Mouse (Mus musculus) hematopoietic multipotent progenitor cell, adult 10-12 weeks (in vitro differentiated cells): ENCODE results near the gene AC161166.1. TPM values are rescaled to one million over a fixed set of nuclear protein-coding genes. Genes with fewer than 3 reads are reported as not detected.

Experiments used
- polyA plus RNA-seq: library from polyadenylated mRNA; stranded (reverse); fragments of >175 nt; gene quantifications from 2 replicates; pipeline ENCODE4 v1.2.3, GENCODE M21; 2012; ENCODE audit warnings: low replicate concordance

Gene AC161166.1
- polyA plus RNA-seq, result not detected in 2 replicates

DNA sequence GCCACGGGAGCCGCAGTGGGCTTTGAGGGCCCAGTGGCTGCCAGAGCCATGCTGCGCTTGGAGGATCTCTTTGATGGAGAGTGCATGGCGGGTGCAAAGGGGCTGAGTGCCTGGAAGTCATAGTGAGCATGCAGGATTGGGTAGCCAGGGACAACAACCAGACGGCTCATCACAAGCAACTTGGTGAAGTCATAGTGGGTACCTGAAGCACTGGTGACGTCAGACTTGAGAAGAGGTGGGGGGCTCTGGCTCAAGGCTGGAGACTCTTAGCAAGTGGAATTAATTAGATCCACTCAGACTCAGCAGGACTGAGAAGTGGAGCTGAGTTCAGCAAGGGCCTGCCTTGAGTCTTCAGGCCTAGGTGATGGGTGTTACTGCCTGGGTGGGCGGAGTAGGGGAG lies at the start of gene AC161166.1:
TSS of gene AC161166.1 (minus strand) at position 101 of the 400 bp plus-strand sequence.

DNA sequence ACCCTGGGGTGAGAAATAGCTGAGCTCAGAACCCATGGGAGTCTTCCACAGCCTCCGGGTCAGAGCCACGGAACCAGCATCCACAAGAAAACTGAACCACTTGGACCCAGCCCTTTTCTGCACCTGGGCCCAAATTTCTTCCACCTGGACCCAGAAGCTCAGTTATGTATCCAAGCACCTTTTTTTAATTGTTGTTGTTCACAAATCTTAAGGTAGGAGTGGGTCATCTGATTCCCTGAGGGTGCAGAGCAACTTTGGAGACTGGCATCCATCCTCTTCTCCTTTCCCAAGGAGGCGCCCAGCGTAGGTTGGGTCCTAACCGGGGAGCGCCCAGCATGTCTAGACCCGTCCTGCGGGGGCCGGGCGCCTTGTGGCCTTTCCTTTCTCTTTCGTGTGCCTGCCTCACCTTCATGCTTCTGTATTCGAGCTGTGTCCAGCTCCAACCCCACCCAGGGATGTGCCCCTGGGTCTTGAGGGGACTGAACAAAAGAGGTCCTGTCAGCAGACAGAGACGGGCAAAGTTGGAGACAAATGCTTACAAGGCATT lies 33.9 kb upstream of the AC161166.1 start, which contains the start of the genes Pinlyp and Xrcc1:
TSS of gene Pinlyp (minus strand) at position 51 of the 547 bp plus-strand sequence.
TSS of gene Xrcc1 (plus strand) at position 222 of the 547 bp plus-strand sequence.

GRCm38 (mm10) chr7:24530062-24530931 lies 18.0 kb upstream of the AC161166.1 start, which contains the start of gene Irgq:
Gene Irgq (plus strand): TSS chr7:24530689.

DNA sequence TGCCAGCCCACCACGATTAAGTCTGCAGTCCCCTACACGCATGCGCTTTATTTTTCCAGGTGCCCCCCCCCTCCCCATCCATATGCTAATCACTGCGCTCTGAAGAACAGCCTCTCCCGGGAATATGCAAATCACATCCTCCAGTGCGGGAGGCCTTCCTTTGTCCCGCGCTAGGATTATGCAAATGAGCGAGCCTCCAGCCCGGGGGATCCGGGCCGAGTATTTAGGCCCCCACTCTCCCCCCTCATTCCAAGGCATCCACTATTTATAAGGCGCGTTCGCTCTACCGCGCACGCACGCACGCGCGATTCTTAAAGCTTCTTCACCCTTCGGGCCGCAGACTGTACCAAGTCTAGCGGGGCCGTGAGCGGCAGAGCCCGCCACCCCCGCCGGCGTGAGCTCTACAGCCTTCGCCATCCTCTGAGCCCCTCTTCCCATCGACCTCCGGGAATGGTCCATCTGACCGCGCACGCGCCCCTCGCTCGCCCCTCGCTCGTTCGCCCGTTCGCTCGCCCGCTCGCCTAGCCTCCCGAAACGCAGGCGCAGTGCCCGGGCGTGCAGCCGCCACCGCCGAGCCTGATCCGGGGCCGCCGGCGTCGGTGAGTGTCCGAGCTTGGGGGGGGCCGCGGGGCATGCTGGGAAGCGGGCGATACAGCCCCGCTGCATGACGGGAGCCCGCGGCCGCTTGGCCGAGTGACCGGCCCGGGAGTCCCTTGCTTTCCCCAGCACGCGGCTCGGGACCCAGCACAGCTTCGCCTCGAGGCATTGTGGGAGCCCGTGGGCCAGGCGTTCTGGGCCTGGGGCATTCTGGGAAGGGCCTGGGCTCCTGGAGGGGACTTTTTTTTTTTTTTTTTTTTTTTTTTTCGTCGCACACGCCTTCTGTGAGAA lies 5.2 kb downstream of the AC161166.1 start, which contains the start of gene Zfp428:
TSS of gene Zfp428 (plus strand) at position 169 of the 888 bp plus-strand sequence.

DNA sequence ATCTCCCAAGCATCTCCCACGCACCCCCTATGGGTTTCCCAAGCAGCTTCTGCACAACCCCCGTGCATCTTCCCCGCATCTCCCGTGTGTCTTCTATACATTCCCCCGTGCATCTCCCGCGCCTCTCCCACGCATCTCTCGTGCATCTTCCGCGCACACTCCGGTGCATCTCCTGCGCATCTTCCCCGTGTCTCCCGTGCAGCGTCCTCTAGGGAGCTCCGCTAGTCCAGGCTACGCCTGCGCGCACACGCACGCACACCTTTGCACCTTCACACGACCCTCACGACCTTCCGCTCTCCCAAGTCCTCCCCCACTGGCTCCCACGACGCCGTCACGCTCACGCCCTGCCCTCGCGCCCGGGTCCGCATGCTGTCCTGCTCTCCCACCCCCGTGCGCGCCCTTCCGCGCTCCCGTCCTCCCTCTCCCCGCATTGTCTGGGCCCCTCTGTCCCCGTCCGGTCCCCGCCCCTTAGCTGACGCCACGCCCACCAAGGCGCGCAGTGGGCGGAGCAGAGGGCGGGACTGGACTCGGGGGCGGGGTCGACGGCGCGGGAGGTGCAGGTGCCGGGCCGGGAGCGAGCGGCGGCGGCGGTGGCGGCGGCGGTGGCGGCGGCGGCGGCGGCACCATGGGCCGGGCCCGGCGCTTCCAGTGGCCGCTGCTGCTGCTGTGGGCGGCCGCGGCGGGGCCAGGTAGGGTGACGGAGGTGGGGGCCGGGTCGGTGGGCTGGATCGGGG lies 30.6 kb downstream of the AC161166.1 start, which contains the start of gene Cadm4:
TSS of gene Cadm4 (plus strand) at position 550 of the 734 bp plus-strand sequence.

GRCm38 (mm10) chr7:24462388-24463319 lies 49.6 kb downstream of the AC161166.1 start, which contains the start of gene Plaur:
Gene Plaur (plus strand): TSS chr7:24462484.

Other genes with a start within 250 kb of the AC161166.1 start
- 0.26 and 0.28 TPM in 2 replicates for gene Zfp93, start 242.0 kb downstream of the AC161166.1 start, polyA plus RNA-seq
- 1.5 and 4.7 TPM in 2 replicates for gene Zfp61, start 211.2 kb downstream of the AC161166.1 start, polyA plus RNA-seq
- 3.9 and 7.2 TPM in 2 replicates for gene Zfp94, start 195.8 kb downstream of the AC161166.1 start, polyA plus RNA-seq
- not detected in 2 replicates for gene Tescl, start 178.5 kb downstream of the AC161166.1 start, polyA plus RNA-seq
- not detected in 2 replicates for gene Lypd5, start 163.3 kb downstream of the AC161166.1 start, polyA plus RNA-seq
- 79.8 and 80.4 TPM in 2 replicates for gene Kcnn4, start 142.2 kb downstream of the AC161166.1 start, polyA plus RNA-seq
- 61.7 and 154 TPM in 2 replicates for gene Smg9, start 112.8 kb downstream of the AC161166.1 start, polyA plus RNA-seq
- gene Irgc1, start 60.2 kb downstream of the AC161166.1 start, polyA plus RNA-seq, result not detected in 2 replicates
- gene Plaur, start 50.0 kb downstream of the AC161166.1 start, polyA plus RNA-seq, result 117 and 298 TPM in 2 replicates
- gene Cadm4, start 30.4 kb downstream of the AC161166.1 start, polyA plus RNA-seq, result 2.0 and 2.4 TPM in 2 replicates
- 7.0 and 19.2 TPM in 2 replicates for gene Zfp428, start 5.4 kb downstream of the AC161166.1 start, polyA plus RNA-seq
- 12.8 and 24.4 TPM in 2 replicates for gene Irgq, start 18.2 kb upstream of the AC161166.1 start, polyA plus RNA-seq
- 0.44 TPM in 1 of 2 replicates, not detected in the other for gene Pinlyp, start 33.7 kb upstream of the AC161166.1 start, polyA plus RNA-seq
- 98.5 and 301 TPM in 2 replicates for gene Xrcc1, start 33.8 kb upstream of the AC161166.1 start, polyA plus RNA-seq
- 18.7 and 25.3 TPM in 2 replicates for gene Ethe1, start 75.1 kb upstream of the AC161166.1 start, polyA plus RNA-seq
- 0.53 and 2.1 TPM in 2 replicates for gene Zfp575, start 75.2 kb upstream of the AC161166.1 start, polyA plus RNA-seq
- gene Phldb3, start 98.3 kb upstream of the AC161166.1 start, polyA plus RNA-seq, result 14.0 and 33.6 TPM in 2 replicates
- 0.09 TPM in 1 of 2 replicates, not detected in the other for gene Lypd3, start 124.1 kb upstream of the AC161166.1 start, polyA plus RNA-seq
- 0.11 TPM in 1 of 2 replicates, not detected in the other for gene Tex101, start 164.2 kb upstream of the AC161166.1 start, polyA plus RNA-seq
- gene BC049730, start 196.8 kb upstream of the AC161166.1 start, polyA plus RNA-seq, result not detected in 2 replicates
- gene Gm4763, start 214.5 kb upstream of the AC161166.1 start, polyA plus RNA-seq, result not detected in 2 replicates
- 13.0 and 17.4 TPM in 2 replicates for gene Cd177, start 247.9 kb upstream of the AC161166.1 start, polyA plus RNA-seq